Mouse (Mus musculus) G1E-ER4 (cell line): ENCODE results near the gene Pdik1l. TPM values are rescaled to one million over a fixed set of nuclear protein-coding genes. Genes with fewer than 3 reads are reported as not detected.

Source experiments
- GATA1 ChIP-seq: IDR thresholded peaks from one replicate; pipeline ENCODE4 v1.8.0; 2012; ENCODE audit warnings: low read length, inconsistent platforms
- polyA plus RNA-seq: library from polyadenylated mRNA; stranded (reverse); fragments of >175 nt; gene quantifications from 2 replicates; pipeline ENCODE4 v1.2.3, GENCODE M21; 2012

The Pdik1l gene
- polyA plus RNA-seq, 1 experiment = 4.3 TPM

DNA sequence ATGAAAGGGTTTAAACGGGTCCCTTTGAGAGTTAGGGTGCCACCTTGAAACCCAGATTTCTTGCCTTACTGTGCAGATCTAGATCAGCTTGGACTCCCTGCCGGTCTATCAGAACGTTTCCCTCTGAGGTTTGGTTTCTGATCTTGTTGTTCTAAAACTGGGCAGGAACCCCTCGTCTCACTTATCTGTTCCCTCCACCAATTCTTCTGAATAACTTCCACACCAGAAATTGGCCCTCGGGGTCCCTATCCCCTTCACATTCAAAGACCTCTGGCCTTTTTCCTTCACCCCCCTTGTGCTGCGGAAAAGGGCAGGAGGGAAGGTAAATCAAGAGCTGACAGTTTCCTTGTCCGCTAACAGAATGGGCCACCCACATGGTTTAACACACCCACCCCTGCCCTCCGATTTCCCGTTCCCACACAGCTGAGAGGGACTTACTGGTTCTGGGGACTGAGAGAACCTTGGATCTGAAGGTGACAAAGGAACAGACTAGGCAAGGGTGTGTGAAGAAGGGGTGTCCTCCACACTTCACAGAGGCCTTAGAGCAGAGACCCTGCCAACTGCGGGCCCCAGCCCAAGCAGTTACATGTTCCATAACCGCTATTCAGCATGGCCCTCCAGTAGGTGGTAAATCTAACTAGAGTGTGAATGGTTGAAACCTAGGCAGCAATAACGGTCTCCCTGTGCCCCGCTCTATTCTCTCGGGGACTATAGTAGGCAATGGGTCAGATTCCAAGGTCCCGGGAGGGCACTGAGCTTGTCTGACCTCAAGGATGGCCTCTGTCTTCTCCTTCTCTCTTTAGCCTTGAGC is 34.6 kb downstream of the Pdik1l start:
- TF ChIP-seq GATA1 = no peak

- TF ChIP-seq GATA1 = no peak
Measured at GRCm38 (mm10) chr4:134252131-134252910, 35.4 kb downstream of the Pdik1l start.

DNA sequence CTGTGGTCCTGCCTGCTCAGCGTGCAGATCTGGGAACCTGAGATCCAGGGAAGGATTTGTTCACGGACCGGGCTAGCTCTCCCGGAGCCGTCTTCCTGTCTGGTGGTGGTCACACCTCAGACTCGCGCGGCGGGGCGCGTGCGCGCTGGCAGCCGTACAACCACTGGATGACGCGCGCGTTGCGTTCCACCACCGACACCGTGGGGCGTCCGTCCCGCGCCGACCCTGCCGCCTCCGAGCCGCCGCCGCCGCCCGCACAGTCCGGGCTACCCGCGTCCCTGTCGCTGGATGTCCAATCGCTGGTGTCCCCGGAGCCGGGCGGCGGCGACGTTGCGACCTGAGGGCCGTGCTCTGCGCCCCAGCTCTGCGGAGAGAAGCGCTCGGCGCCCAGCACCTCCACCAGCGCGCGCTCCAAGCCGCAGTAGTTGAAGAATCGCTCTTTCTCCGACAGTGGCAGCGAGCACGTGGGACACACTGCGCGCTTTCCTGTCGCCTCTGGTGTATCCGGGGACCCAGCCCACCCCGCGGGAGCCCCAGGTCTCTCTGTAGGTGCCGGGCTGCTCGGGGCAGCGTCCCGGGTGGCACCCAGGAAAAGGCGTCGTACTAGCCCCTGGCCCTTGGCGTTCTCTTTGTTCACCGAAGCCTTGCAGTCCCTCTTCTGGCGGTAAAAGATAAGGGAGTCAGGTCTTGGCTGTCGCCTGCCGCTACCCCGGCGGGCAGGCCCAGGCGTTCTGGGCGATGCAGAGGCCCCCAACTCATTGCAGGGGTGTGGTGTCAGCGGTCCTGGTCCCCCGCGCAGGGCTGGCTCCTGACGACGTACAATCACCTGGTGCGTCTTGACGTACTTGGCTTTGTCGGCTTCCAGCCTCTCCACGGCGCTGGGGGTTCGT is 36.2 kb downstream of the Pdik1l start:
- TF ChIP-seq GATA1 = no peak

DNA sequence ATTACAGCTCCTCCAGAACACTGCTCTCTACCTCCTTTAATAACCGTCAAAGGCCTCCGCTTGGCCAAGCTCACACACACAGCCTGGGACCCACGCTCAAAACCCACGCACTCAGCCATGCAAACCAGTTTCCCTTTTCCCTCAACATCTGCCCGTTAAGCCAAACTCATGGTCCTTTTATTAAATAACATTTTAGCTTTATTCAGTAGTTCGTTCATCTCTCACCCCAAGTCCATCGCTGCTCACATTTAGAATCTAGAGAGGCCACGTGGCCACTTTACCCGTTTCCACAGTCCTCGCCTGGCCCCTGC is 36.8 kb downstream of the Pdik1l start:
- no peak for TF ChIP-seq GATA1

- TF ChIP-seq GATA1 = no peak
Measured at GRCm38 (mm10) chr4:134250116-134250929, 37.4 kb downstream of the Pdik1l start.

GRCm38 (mm10) chr4:134249651-134250050 is 38.0 kb downstream of the Pdik1l start:
- no peak for TF ChIP-seq GATA1

DNA sequence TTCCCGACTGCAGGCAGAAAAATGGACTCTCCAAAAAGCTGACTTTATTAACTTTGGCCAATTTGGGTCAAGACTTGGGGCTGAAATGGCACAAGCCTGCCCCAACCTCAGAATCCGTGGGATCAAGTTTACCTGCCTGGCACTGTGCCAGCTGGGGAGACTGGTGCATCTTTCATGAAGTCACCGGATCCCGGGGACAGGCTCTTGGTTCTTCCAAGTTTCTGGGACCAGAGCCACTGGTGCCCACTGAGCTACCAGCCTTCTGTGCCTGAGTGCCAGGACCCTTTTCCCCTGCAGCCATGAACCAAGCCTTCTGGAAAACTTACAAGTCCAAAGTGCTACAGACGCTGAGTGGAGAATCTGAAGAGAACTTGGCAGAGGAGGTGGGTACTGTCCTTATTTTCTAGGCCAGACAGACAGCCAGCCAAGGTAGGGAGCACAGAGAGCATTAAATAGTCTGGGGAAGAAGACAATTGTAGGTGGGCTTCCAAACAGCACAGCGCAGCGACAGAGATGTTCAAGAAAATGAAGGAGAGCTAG is 40.9 kb downstream of the Pdik1l start, which contains the start of gene Gm30191:
Gene Gm30191, plus strand, starts transcription at position 217 of the 540 bp plus-strand sequence.
- TF ChIP-seq GATA1 = no peak

DNA sequence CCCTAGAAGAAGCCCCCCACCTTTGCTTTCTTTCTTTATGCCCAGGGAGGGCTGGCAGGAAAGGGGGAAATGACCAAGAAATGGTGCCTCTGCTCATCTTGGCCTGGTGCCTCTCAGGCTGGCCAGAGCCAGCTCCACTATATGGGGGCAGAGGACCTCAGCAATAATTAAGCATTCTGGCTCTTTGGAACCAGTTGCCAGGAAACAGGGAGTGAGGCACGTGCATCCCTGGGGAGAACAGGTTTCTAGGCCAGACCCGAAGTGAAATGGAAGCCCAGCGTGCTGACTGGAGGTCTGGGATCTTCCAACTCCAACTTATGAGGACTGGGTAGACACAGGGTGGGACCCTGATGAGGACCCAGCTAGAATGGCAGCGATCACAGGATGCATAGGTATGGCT is 41.4 kb downstream of the Pdik1l start:
- no peak for TF ChIP-seq GATA1

DNA sequence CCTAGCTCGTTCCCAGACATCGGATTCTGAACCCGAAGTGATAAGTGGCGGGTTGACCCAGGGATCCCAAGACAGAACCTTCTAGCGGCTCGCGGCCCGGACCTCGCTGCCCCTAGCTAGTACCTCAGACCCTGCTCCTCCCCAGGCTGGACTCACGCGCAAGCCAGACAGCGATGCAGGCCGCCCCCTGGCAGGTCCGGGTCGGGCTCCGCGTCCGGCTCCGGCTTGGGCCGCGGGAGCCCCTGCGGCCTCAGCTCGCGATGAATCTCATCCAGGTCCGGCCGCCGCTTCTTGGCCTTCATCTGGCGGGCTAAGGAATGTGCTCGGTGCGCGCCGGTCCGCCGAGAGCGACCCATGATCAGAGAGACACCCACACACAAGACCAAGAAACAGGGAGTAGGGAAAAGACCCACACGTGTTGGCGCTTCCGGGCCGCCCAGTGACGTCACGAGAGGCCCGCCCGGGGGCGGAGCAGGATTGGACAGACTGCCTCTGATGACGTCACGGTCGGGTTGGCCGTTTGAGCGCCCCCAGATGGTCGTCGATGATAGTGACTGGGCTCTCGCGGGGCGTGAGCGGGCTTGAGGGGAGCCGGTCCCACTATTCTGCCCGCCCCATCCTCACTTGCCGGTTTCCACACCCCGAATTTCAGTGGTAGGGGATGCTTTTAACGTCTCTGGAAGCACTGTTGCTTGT is 42.4 kb downstream of the Pdik1l start, which contains the start of gene Zfp593:
Gene Zfp593, minus strand, starts transcription at position 445 of the 696 bp plus-strand sequence.
- TF ChIP-seq GATA1 = no peak

DNA sequence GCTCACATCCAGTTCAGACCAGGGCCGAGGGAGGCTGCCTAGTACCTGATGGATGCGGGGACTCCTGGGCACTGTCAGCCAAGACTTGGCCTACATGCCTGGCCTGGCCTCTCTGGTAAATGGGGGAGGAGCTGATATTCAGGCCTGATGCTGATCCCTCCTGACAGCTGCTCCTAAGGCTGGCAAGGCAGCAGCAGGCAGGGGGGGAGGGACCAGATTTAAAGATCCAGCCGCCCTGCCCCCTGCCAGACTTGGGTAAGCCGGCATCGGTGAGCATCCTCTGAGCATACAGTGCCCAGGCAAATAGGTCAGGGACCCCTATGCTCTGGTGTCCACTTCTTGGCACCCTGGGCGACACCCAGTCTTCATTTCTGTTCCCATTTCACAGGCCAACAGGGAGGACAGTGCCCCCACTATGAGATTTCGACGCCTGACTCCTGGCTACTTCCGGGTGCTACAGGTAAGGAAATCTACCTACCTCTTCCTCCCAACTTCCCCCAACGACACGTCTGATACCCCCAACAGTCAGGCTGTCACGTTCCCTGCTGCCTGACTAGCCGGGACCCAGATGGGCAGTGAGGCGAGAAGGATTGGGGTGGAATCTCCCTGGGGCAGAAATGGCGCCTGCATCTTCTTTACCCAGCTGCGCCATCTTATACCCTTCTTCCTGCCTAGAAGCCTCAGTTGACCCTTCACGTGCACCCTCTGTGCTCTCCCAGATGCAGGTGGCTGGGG is 44.0 kb downstream of the Pdik1l start, which contains the start of gene E130218I03Rik:
Gene E130218I03Rik, plus strand, starts transcription at position 147 of the 735 bp plus-strand sequence.
- no peak for TF ChIP-seq GATA1

- TF ChIP-seq GATA1 = no peak
Measured at GRCm38 (mm10) chr4:134238686-134239085, 49.0 kb downstream of the Pdik1l start.

GRCm38 (mm10) chr4:134238279-134238651 is 49.4 kb downstream of the Pdik1l start, which contains the start of gene Cnksr1:
Gene Cnksr1, minus strand, starts transcription at chr4:134238399.
- no peak for TF ChIP-seq GATA1
